Mouse (Mus musculus) cerebellum, adult 2 months (tissue): ENCODE measurements around the gene Pole4. TPM values are rescaled to one million over a fixed set of nuclear protein-coding genes. Genes with fewer than 3 reads are reported as not detected.
"Not testable (repeated sequence)": the region's sequence is repeated elsewhere in the genome, so short reads cannot be mapped to it uniquely, and the experiment has no call there.

ENCODE experiments used
- DNase-seq, 2 experiments: peaks; one replicate each; pipeline ENCODE4 v3.0.0; 2021
- H3K27ac ChIP-seq: fragments of 200-500 bp; 2 replicates; pipeline ENCODE4 v1.5.1; 2012; ENCODE audit warnings: low read length, control low read depth, inconsistent platforms; ENCODE audit not compliant: insufficient read depth
- H3K27me3 ChIP-seq: fragments of 200-500 bp; 2 replicates; pipeline ENCODE4 v1.6.1; 2012; ENCODE audit warnings: inconsistent platforms, mild to moderate bottlenecking, low read length, moderate library complexity; ENCODE audit not compliant: control insufficient read depth, insufficient read depth
- H3K4me1 ChIP-seq: fragments of 200-500 bp; 2 replicates; pipeline ENCODE4 v1.6.1; 2011; ENCODE audit warnings: low read length; ENCODE audit not compliant: control insufficient read depth, insufficient read depth
- H3K4me3 ChIP-seq: fragments of 200-500 bp; replicated peaks from 2 replicates; pipeline ENCODE3; 2011; ENCODE audit warnings: mild to moderate bottlenecking, low read depth, low read length, control low read depth; ENCODE audit not compliant: insufficient read depth
- CTCF ChIP-seq: fragments of 200-500 bp; IDR thresholded peaks from 2 replicates; pipeline ENCODE4 v1.5.1; 2011; ENCODE audit warnings: low read depth, mild to moderate bottlenecking, control low read depth, low read length, moderate library complexity, borderline replicate concordance; ENCODE audit not compliant: insufficient read depth
- POLR2A ChIP-seq: fragments of 200-500 bp; IDR thresholded peaks from 2 replicates; pipeline ENCODE4 v1.6.1; 2011; ENCODE audit warnings: low read length, control low read depth, borderline replicate concordance; ENCODE audit not compliant: insufficient read depth
- WGBS: fragments of 180-500 bp; shearing (Covaris S2); methylation state at CpG from one replicate; pipeline ENCODE4 v1.1.7; 2018; 5-methylcytosine and 5-hydroxymethylcytosine counted together
- polyA plus RNA-seq: library from polyadenylated mRNA; depleted of rRNA; stranded (reverse); fragments of >200 nt; gene quantifications from 2 replicates; pipeline ENCODE4 v1.2.3, GENCODE M21; 2012

The Pole4 gene
- polyA plus RNA-seq, 1 experiment: 30.1 TPM

- no peak for DNase-seq
- no peak overlapping the region for H3K4me3 ChIP-seq
- H3K4me1 ChIP-seq: no peaks in the 10 kb centered on the region
- no peak for TF ChIP-seq CTCF
- TF ChIP-seq POLR2A: no peak
- 90% methylated on average over 4 of the region's 4 CpGs for WGBS
- no peaks in the 10 kb centered on the region for H3K27me3 ChIP-seq
- H3K27ac ChIP-seq: no peak overlapping the region
Measured at GRCm38 (mm10) chr6:82689474-82689873, 15.7 kb downstream of the Pole4 start.

GRCm38 (mm10) chr6:82688586-82688985, 16.6 kb downstream of the Pole4 start:
- H3K4me3 ChIP-seq, DNase-seq, H3K27ac ChIP-seq, H3K27me3 ChIP-seq, H3K4me1 ChIP-seq: not testable (repeated sequence)
- 45% methylated on average over 5 of the region's 5 CpGs for whole genome bisulfite sequencing

GRCm38 (mm10) chr6:82684136-82684535, 21.0 kb downstream of the Pole4 start:
- H3K27me3 ChIP-seq: no peaks in the 10 kb centered on the region
- no peak overlapping the region for H3K4me3 ChIP-seq
- TF ChIP-seq CTCF (no peak), POLR2A (no peak)
- no peak overlapping the region for H3K27ac ChIP-seq
- H3K4me1 ChIP-seq: no peaks in the 10 kb centered on the region
- DNase-seq: no peak

GRCm38 (mm10) chr6:82679286-82679685, 25.9 kb downstream of the Pole4 start:
- H3K27ac ChIP-seq, H3K4me1 ChIP-seq, DNase-seq, H3K27me3 ChIP-seq, H3K4me3 ChIP-seq: not testable (repeated sequence)
- WGBS: 74% methylated on average over 2 of the region's 2 CpGs

GRCm38 (mm10) chr6:82677629-82678028, 27.5 kb downstream of the Pole4 start:
- H3K4me1 ChIP-seq, H3K4me3 ChIP-seq, H3K27me3 ChIP-seq, DNase-seq, H3K27ac ChIP-seq: not testable (repeated sequence)
- WGBS: 73% methylated on average over 3 of the region's 3 CpGs

GRCm38 (mm10) chr6:82666480-82666879, 38.7 kb downstream of the Pole4 start:
- no peaks in the 10 kb centered on the region for H3K27me3 ChIP-seq
- no peak overlapping the region for H3K4me3 ChIP-seq
- DNase-seq: no peak
- H3K27ac ChIP-seq: no peak overlapping the region
- no peaks in the 10 kb centered on the region for H3K4me1 ChIP-seq
- TF ChIP-seq POLR2A (no peak), CTCF (no peak)

- WGBS: 32% methylated on average over 11 of the region's 11 CpGs
- H3K4me1 ChIP-seq: no peaks in the 10 kb centered on the region
- peak overlapping the region; percentile 62 for H3K4me3 ChIP-seq
- TF ChIP-seq CTCF: no peak
- no peak for TF ChIP-seq POLR2A
- H3K27me3 ChIP-seq: no peaks in the 10 kb centered on the region
- DNase-seq: no peak
- no peak overlapping the region for H3K27ac ChIP-seq
Measured at GRCm38 (mm10) chr6:82653169-82653525, 52.0 kb downstream of the Pole4 start.

GRCm38 (mm10) chr6:82652521-82653168, 52.5 kb downstream of the Pole4 start:
- Histone ChIP-seq H3K27me3 (no peaks in the 10 kb centered on the region), H3K4me1 (no peaks in the 10 kb centered on the region), H3K27ac (peak overlapping the region; percentile 56; the same call in 1 of the 2 replicates), H3K4me3 (peak overlapping the region; percentile 62)
- TF ChIP-seq POLR2A (0 out of 2 replicates have a peak, but pooled peaks have one; percentile 36), CTCF (no peak)
- WGBS: under 1% methylated on average over 67 of the region's 67 CpGs
- DNase-seq: peak; percentile 88 to 91

GRCm38 (mm10) chr6:82649096-82649495, 56.1 kb downstream of the Pole4 start:
- no peak overlapping the region for H3K27ac ChIP-seq
- H3K27me3 ChIP-seq: no peaks in the 10 kb centered on the region
- DNase-seq: no peak
- WGBS: 51% methylated on average over 2 of the region's 2 CpGs
- TF ChIP-seq POLR2A: no peak
- no peak for TF ChIP-seq CTCF
- H3K4me3 ChIP-seq: no peak overlapping the region
- no peaks in the 10 kb centered on the region for H3K4me1 ChIP-seq
